Mouse (Mus musculus) heart, postnatal 0 days (tissue): Measurements from ENCODE around the gene Map2k5.

Experiments
- CTCF ChIP-seq: IDR thresholded peaks from 2 replicates; pipeline ENCODE4 v1.5.1; 2016; ENCODE audit warnings: antibody characterized with exemption, control low read depth, low read depth
- EP300 ChIP-seq: IDR thresholded peaks from 2 replicates; pipeline ENCODE4 v1.6.1; 2016; ENCODE audit warnings: antibody characterized with exemption, low read depth

DNA sequence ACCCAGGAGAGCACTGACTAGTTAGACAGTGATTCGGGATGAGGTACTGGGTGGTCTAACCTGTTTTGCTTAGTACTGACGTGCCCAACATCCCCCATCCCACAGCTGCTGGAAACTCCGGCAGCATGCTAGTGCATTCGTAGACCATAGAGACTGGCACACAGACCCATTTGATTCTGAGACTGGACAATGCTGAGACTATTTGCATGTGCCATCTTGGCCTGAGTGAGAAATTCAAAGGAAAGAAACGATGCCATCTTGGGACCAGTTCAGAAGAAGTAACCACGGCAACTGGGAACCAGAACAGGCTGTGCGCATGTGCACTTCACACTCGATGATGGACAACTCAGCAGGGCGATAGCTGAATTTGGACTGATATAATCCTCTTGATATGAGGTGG lies 93.3 kb downstream of the Map2k5 start:
- TF ChIP-seq EP300 (no peak), CTCF (no peak)
